Mouse (Mus musculus) CH12.LX (cell line): ENCODE measurements around the gene Ankrd28.

ENCODE experiments used
- CTCF ChIP-seq, 2 experiments: IDR thresholded peaks in 1 of 2; conservative IDR thresholded peaks in 1 of 2; 2 replicates each; pipeline ENCODE4 v1.5.1; 2011 to 2012; ENCODE audit warnings: low read depth in 2 of 2, low read length in 2 of 2, improper control_type of control experiment in 1 of 2, inconsistent platforms in 1 of 2, mild to moderate bottlenecking in 1 of 2, moderate library complexity in 1 of 2
- EP300 ChIP-seq: IDR thresholded peaks from 2 replicates; pipeline ENCODE4 v1.6.1; 2011; ENCODE audit warnings: low read length, improper control_type of control experiment
- NRF1 ChIP-seq: IDR thresholded peaks from 2 replicates; pipeline ENCODE4 v1.6.1; 2014; ENCODE audit warnings: low read depth, mild to moderate bottlenecking, inconsistent platforms, low read length, improper control_type of control experiment, moderate library complexity
- POLR2A ChIP-seq: IDR thresholded peaks from 2 replicates; pipeline ENCODE4 v1.6.1; 2011; ENCODE audit warnings: low read depth, mild to moderate bottlenecking, improper control_type of control experiment, low read length
- UBTF ChIP-seq: IDR thresholded peaks from 2 replicates; pipeline ENCODE4 v1.6.1; 2012; ENCODE audit warnings: low read depth, mild to moderate bottlenecking, inconsistent platforms, low read length, improper control_type of control experiment, moderate library complexity
- ZC3H11A ChIP-seq: IDR thresholded peaks from 2 replicates; pipeline ENCODE4 v1.6.1; 2012; ENCODE audit warnings: low read depth, mild to moderate bottlenecking, inconsistent platforms, low read length, improper control_type of control experiment

GRCm38 (mm10) chr14:31795535-31795934, 34.9 kb downstream of the Ankrd28 start:
- TF ChIP-seq NRF1 (no peak), EP300 (no peak), CTCF (conservative IDR thresholded peaks at IDR 0.05 in 1 of 2, IDR thresholded peaks at IDR 0.05 in 1 of 2; ENCODE audit: low read depth in 2 of 2, low read length in 2 of 2) (no peak), POLR2A (no peak), ZC3H11A (no peak), UBTF (no peak)
